Mouse (Mus musculus): Measurements from ENCODE around the gene Tcl1b4. TPM values are rescaled to one million over a fixed set of nuclear protein-coding genes. Genes with fewer than 3 reads are reported as not detected.
A peak's percentile ranks its signal among the peaks of the same experiment; 100 is the strongest.
"Not testable (repeated sequence)": the region's sequence is repeated elsewhere in the genome, so short reads cannot be mapped to it uniquely, and the experiment has no call there.

Gene Tcl1b4
- not detected in 2 replicates for polyA plus RNA-seq (2015; fragmentation: Nextera tagmentation; extraction: Ambion mirVana)

- not testable (repeated sequence) for ATAC-seq; H3K4me3 ChIP-seq (ENCODE audit: low read depth, low read length); H3K9me3 ChIP-seq (ENCODE audit: low read length); DNase-seq; H3K9ac ChIP-seq (replicated peaks); H3K4me1 ChIP-seq (ENCODE audit: insufficient read depth); H3K36me3 ChIP-seq (replicated peaks; ENCODE audit: insufficient read depth, low read length); H3K4me2 ChIP-seq (ENCODE audit: low read depth, low read length); H3K27me3 ChIP-seq (ENCODE audit: insufficient read depth, low read length); H3K27ac ChIP-seq (ENCODE audit: low read depth)
- WGBS (ENCODE audit: insufficient replicate concordance), result 79% methylated on average over 1 of the region's 1 CpGs
Observed at GRCm38 (mm10) chr12:105201657-105202056, at the start of gene Tcl1b4. TSS of gene Tcl1b4 (plus strand) at chr12:105201957.

- H3K4me2 ChIP-seq (ENCODE audit: low read depth, low read length); H3K36me3 ChIP-seq (replicated peaks; ENCODE audit: insufficient read depth, low read length); H3K27me3 ChIP-seq (ENCODE audit: insufficient read depth, low read length); H3K4me1 ChIP-seq (ENCODE audit: insufficient read depth); H3K9me3 ChIP-seq (ENCODE audit: low read length); H3K4me3 ChIP-seq (ENCODE audit: low read depth, low read length); DNase-seq; H3K9ac ChIP-seq (replicated peaks); H3K27ac ChIP-seq (ENCODE audit: low read depth); ATAC-seq: not testable (repeated sequence)
- 65% methylated on average over 4 of the region's 4 CpGs for WGBS (ENCODE audit: insufficient replicate concordance)
Observed at GRCm38 (mm10) chr12:105155286-105155685, 46.5 kb upstream of the Tcl1b4 start.

- no peaks in the 10 kb centered on the region for H3K36me3 ChIP-seq (replicated peaks; ENCODE audit: insufficient read depth, low read length)
- WGBS (ENCODE audit: insufficient replicate concordance), result 38% methylated on average over 6 of the region's 6 CpGs
Observed at GRCm38 (mm10) chr12:105158842-105159241, 42.9 kb upstream of the Tcl1b4 start.

GRCm38 (mm10) chr12:105159390-105159789 is 42.4 kb upstream of the Tcl1b4 start, which contains the start of gene Tcl1b1:
TSS of gene Tcl1b1 (plus strand) at chr12:105159690.
- no peak for ATAC-seq
- no peaks in the 10 kb centered on the region for H3K36me3 ChIP-seq (replicated peaks; ENCODE audit: insufficient read depth, low read length)
- DNase-seq, result no peak
- no peaks in the 10 kb centered on the region for H3K4me1 ChIP-seq (ENCODE audit: insufficient read depth)
- TF ChIP-seq CTCF (IDR thresholded peaks at IDR 0.05; ENCODE audit: low read depth), result no peak
- TF ChIP-seq EP300 (IDR thresholded peaks at IDR 0.05; ENCODE audit: low read depth), result no peak
- no peak within 1 kb of the TSS for H3K4me2 ChIP-seq (ENCODE audit: low read depth, low read length)
- 64% methylated on average over 4 of the region's 4 CpGs for WGBS (ENCODE audit: insufficient replicate concordance)
- no peak within 1 kb of the TSS for H3K27ac ChIP-seq (ENCODE audit: low read depth)
- no peak within 1 kb of the TSS for H3K4me3 ChIP-seq (ENCODE audit: low read depth, low read length)
- H3K9ac ChIP-seq (replicated peaks), result no peak within 1 kb of the TSS
- H3K9me3 ChIP-seq (ENCODE audit: low read length), result no peaks in the 10 kb centered on the region
- no peaks in the 10 kb centered on the region for H3K27me3 ChIP-seq (ENCODE audit: insufficient read depth, low read length)

More at GRCm38 (mm10) chr12:105158842-105159241, 42.9 kb upstream of the Tcl1b4 start:
- H3K9me3 ChIP-seq (ENCODE audit: low read length), result no peaks in the 10 kb centered on the region
- no peak overlapping the region for H3K9ac ChIP-seq (replicated peaks)
- DNase-seq (no peak), ATAC-seq (no peak)
- H3K4me3 ChIP-seq (ENCODE audit: low read depth, low read length), result no peak overlapping the region
- no peak for TF ChIP-seq EP300 (IDR thresholded peaks at IDR 0.05; ENCODE audit: low read depth)
- TF ChIP-seq CTCF (IDR thresholded peaks at IDR 0.05; ENCODE audit: low read depth), result no peak
- H3K27me3 ChIP-seq (ENCODE audit: insufficient read depth, low read length), result no peaks in the 10 kb centered on the region
- no peak overlapping the region for H3K4me2 ChIP-seq (ENCODE audit: low read depth, low read length)
- H3K4me1 ChIP-seq (ENCODE audit: insufficient read depth), result no peaks in the 10 kb centered on the region
- no peak overlapping the region for H3K27ac ChIP-seq (ENCODE audit: low read depth)

- Histone ChIP-seq H3K27ac (ENCODE audit: low read depth) (no peak overlapping the region), H3K4me1 (ENCODE audit: insufficient read depth) (no peaks in the 10 kb centered on the region), H3K36me3 (replicated peaks; ENCODE audit: insufficient read depth, low read length) (no peaks in the 10 kb centered on the region), H3K9me3 (ENCODE audit: low read length) (no peaks in the 10 kb centered on the region), H3K27me3 (ENCODE audit: insufficient read depth, low read length) (no peaks in the 10 kb centered on the region), H3K4me2 (ENCODE audit: low read depth, low read length) (no peak overlapping the region), H3K9ac (replicated peaks) (no peak overlapping the region), H3K4me3 (ENCODE audit: low read depth, low read length) (no peak overlapping the region)
- no peak for ATAC-seq
- 36% methylated on average over 3 of the region's 3 CpGs for WGBS (ENCODE audit: insufficient replicate concordance)
- TF ChIP-seq CTCF (IDR thresholded peaks at IDR 0.05; ENCODE audit: low read depth) (no peak), EP300 (IDR thresholded peaks at IDR 0.05; ENCODE audit: low read depth) (no peak)
- no peak for DNase-seq
Observed at GRCm38 (mm10) chr12:105166734-105167133, 35.0 kb upstream of the Tcl1b4 start.

- DNase-seq (no peak), ATAC-seq (no peak)
- TF ChIP-seq EP300 (IDR thresholded peaks at IDR 0.05; ENCODE audit: low read depth) (no peak), CTCF (IDR thresholded peaks at IDR 0.05; ENCODE audit: low read depth) (no peak)
- Histone ChIP-seq H3K4me2 (ENCODE audit: low read depth, low read length) (no peak overlapping the region), H3K4me3 (ENCODE audit: low read depth, low read length) (no peak overlapping the region), H3K9ac (replicated peaks) (no peak overlapping the region), H3K36me3 (replicated peaks; ENCODE audit: insufficient read depth, low read length) (no peaks in the 10 kb centered on the region), H3K27ac (ENCODE audit: low read depth) (no peak overlapping the region), H3K4me1 (ENCODE audit: insufficient read depth) (no peaks in the 10 kb centered on the region), H3K27me3 (ENCODE audit: insufficient read depth, low read length) (no peaks in the 10 kb centered on the region), H3K9me3 (ENCODE audit: low read length) (no peaks in the 10 kb centered on the region)
- 77% methylated on average over 2 of the region's 2 CpGs for WGBS (ENCODE audit: insufficient replicate concordance)
Observed at GRCm38 (mm10) chr12:105173366-105173765, 28.4 kb upstream of the Tcl1b4 start.

- not testable (repeated sequence) for H3K36me3 ChIP-seq (replicated peaks; ENCODE audit: insufficient read depth, low read length); H3K4me1 ChIP-seq (ENCODE audit: insufficient read depth); H3K4me3 ChIP-seq (ENCODE audit: low read depth, low read length); H3K9ac ChIP-seq (replicated peaks); H3K27ac ChIP-seq (ENCODE audit: low read depth); H3K4me2 ChIP-seq (ENCODE audit: low read depth, low read length); ATAC-seq; H3K9me3 ChIP-seq (ENCODE audit: low read length); H3K27me3 ChIP-seq (ENCODE audit: insufficient read depth, low read length)
- peak; percentile 25 for DNase-seq
- WGBS (ENCODE audit: insufficient replicate concordance), result 14% methylated on average over 2 of the region's 2 CpGs
- peak; percentile 53 for TF ChIP-seq CTCF (IDR thresholded peaks at IDR 0.05; ENCODE audit: low read depth)
Observed at GRCm38 (mm10) chr12:105174318-105174717, 27.4 kb upstream of the Tcl1b4 start.

GRCm38 (mm10) chr12:105176044-105176443 is 25.7 kb upstream of the Tcl1b4 start, which contains the start of gene Tcl1b5:
TSS of gene Tcl1b5 (plus strand) at chr12:105176344.
- not testable (repeated sequence) for H3K36me3 ChIP-seq (replicated peaks; ENCODE audit: insufficient read depth, low read length); H3K4me3 ChIP-seq (ENCODE audit: low read depth, low read length); H3K27ac ChIP-seq (ENCODE audit: low read depth); H3K9ac ChIP-seq (replicated peaks); H3K4me1 ChIP-seq (ENCODE audit: insufficient read depth); ATAC-seq; H3K27me3 ChIP-seq (ENCODE audit: insufficient read depth, low read length); H3K9me3 ChIP-seq (ENCODE audit: low read length); DNase-seq; H3K4me2 ChIP-seq (ENCODE audit: low read depth, low read length)
- 48% methylated on average over 3 of the region's 3 CpGs for WGBS (ENCODE audit: insufficient replicate concordance)

GRCm38 (mm10) chr12:105181040-105181644 is 20.6 kb upstream of the Tcl1b4 start:
- H3K9me3 ChIP-seq (ENCODE audit: low read length); H3K4me2 ChIP-seq (ENCODE audit: low read depth, low read length); H3K4me1 ChIP-seq (ENCODE audit: insufficient read depth); H3K4me3 ChIP-seq (ENCODE audit: low read depth, low read length); H3K27ac ChIP-seq (ENCODE audit: low read depth); H3K9ac ChIP-seq (replicated peaks); H3K36me3 ChIP-seq (replicated peaks; ENCODE audit: insufficient read depth, low read length); ATAC-seq; DNase-seq; H3K27me3 ChIP-seq (ENCODE audit: insufficient read depth, low read length): not testable (repeated sequence)
- WGBS (ENCODE audit: insufficient replicate concordance), result 33% methylated on average over 4 of the region's 4 CpGs
